Mouse (Mus musculus): ENCODE results near the gene Dad1. TPM values are rescaled to one million over a fixed set of nuclear protein-coding genes. Genes with fewer than 3 reads are reported as not detected.

Gene Dad1
- 228 and 295 TPM in 2 replicates for polyA plus RNA-seq (2012; rRNA removed)

GRCm38 (mm10) chr14:54253741-54254291, at the start of gene Dad1, which contains the start of gene Abhd4:
Gene Dad1, minus strand, starts transcription at chr14:54254104.
Gene Abhd4, plus strand, starts transcription at chr14:54254188.
- peak; percentile 93 for DNase-seq (ENCODE audit: low spot score)

GRCm38 (mm10) chr14:54300676-54301075, 46.8 kb upstream of the Dad1 start:
- DNase-seq (ENCODE audit: low spot score) = no peak

- no peak for DNase-seq (ENCODE audit: low spot score)
Observed at GRCm38 (mm10) chr14:54300136-54300535, 46.2 kb upstream of the Dad1 start.

- DNase-seq (ENCODE audit: low spot score) = no peak
Observed at GRCm38 (mm10) chr14:54284839-54285238, 30.9 kb upstream of the Dad1 start, which contains the start of gene Olfr49. Gene Olfr49, minus strand, starts transcription at chr14:54284939.

- DNase-seq (ENCODE audit: low spot score) = no peak
Observed at GRCm38 (mm10) chr14:54276446-54276845, 22.5 kb upstream of the Dad1 start.

GRCm38 (mm10) chr14:54272696-54273095, 18.8 kb upstream of the Dad1 start:
- no peak for DNase-seq (ENCODE audit: low spot score)

GRCm38 (mm10) chr14:54271976-54272606, 18.2 kb upstream of the Dad1 start:
- DNase-seq (ENCODE audit: low spot score) = no peak

GRCm38 (mm10) chr14:54270413-54270812, 16.5 kb upstream of the Dad1 start:
- no peak for DNase-seq (ENCODE audit: low spot score)

GRCm38 (mm10) chr14:54269566-54269965, 15.7 kb upstream of the Dad1 start:
- no peak for DNase-seq (ENCODE audit: low spot score)

GRCm38 (mm10) chr14:54267966-54268365, 14.1 kb upstream of the Dad1 start:
- no peak for DNase-seq (ENCODE audit: low spot score)

GRCm38 (mm10) chr14:54265951-54266350, 12.0 kb upstream of the Dad1 start:
- no peak for DNase-seq (ENCODE audit: low spot score)

GRCm38 (mm10) chr14:54265093-54265492, 11.2 kb upstream of the Dad1 start:
- DNase-seq (ENCODE audit: low spot score) = no peak

- DNase-seq (ENCODE audit: low spot score) = no peak
Observed at GRCm38 (mm10) chr14:54264231-54264630, 10.3 kb upstream of the Dad1 start.

GRCm38 (mm10) chr14:54263099-54263498, 9.2 kb upstream of the Dad1 start:
- DNase-seq (ENCODE audit: low spot score) = no peak

GRCm38 (mm10) chr14:54262622-54263021, 8.7 kb upstream of the Dad1 start:
- no peak for DNase-seq (ENCODE audit: low spot score)

GRCm38 (mm10) chr14:54261386-54261785, 7.5 kb upstream of the Dad1 start:
- DNase-seq (ENCODE audit: low spot score) = no peak

- DNase-seq (ENCODE audit: low spot score) = no peak
Observed at GRCm38 (mm10) chr14:54260196-54260595, 6.3 kb upstream of the Dad1 start.

GRCm38 (mm10) chr14:54259722-54260085, 5.8 kb upstream of the Dad1 start:
- DNase-seq (ENCODE audit: low spot score) = no peak

GRCm38 (mm10) chr14:54259003-54259721, 5.3 kb upstream of the Dad1 start:
- DNase-seq (ENCODE audit: low spot score) = peak; percentile 82

GRCm38 (mm10) chr14:54258131-54258670, 4.3 kb upstream of the Dad1 start:
- DNase-seq (ENCODE audit: low spot score) = no peak

GRCm38 (mm10) chr14:54254670-54255202, 832 bp upstream of the Dad1 start:
- DNase-seq (ENCODE audit: low spot score) = no peak

GRCm38 (mm10) chr14:54250122-54250521, 3.8 kb downstream of the Dad1 start:
- no peak for DNase-seq (ENCODE audit: low spot score)

Measured in urinary bladder, adult 2 months (tissue).